Mouse (Mus musculus): ENCODE measurements at regions not wholly inside any gene's neighbourhood (a gene's known extent, or its start where the extent isn't known, plus 50 kb on each side); places are given as distances from the start of the nearest gene placed in this dataset.
A peak's percentile ranks its signal among the peaks of the same experiment; 100 is the strongest.

GRCm38 (mm10) chr8:12221506-12221905 is 57.1 kb upstream of the A230072I06Rik start:
- peak in 1 of 2 experiments; percentile 29 for DNase-seq (ENCODE audit: inconsistent age in 2 of 2, low spot score in 1 of 2)

- peak; percentile 29 to 69 for DNase-seq (ENCODE audit: inconsistent age in 2 of 2, low spot score in 1 of 2)
Observed at GRCm38 (mm10) chr8:12223376-12223775, 55.2 kb upstream of the A230072I06Rik start.
